Mouse (Mus musculus): ENCODE results near the gene Armc7.

DNA sequence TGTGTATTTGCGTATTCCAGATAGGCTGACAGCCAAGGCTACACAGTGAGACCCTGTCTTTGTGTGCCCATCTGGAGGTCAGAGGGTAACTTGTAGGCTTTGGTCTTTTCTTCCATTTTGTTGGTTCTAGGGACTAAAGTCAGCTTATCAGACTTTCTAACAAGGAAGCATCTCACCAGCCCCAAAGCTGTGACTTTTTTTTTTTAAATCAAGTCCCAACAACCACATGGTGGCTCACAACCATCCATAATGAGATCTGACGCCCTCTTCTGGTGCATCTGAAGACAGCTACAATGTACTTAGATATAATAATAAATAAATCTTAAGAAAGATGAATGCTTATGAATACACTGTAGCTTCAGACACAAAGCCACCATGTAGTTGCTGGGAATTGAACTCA lies 62.6 kb downstream of the Armc7 start:
- TF ChIP-seq FLI1 (IDR thresholded peaks at IDR 0.05; ENCODE audit: low read length) (no peak), GATA1 (IDR thresholded peaks at IDR 0.05; ENCODE audit: borderline replicate concordance, low read length) (no peak)

Measured in megakaryocyte, embryonic 14.5 days (primary cell).